Comparison of ENCODE assay signal across 9 mouse cellular contexts in genomic region chr11:20913598-20914296, GRCm38 (mm10).
DNase-seq lines count a peak whose midpoint lies in the region; ATAC-seq and TF ChIP-seq lines count a peak whose summit lies in the region.
"Had no signal": no experiment of that assay in that cellular context is flagged by ENCODE, and none has a peak within 500 bp of the region (broad histone marks: within the 10 kb centered on the region; RNA-seq: fewer than 3 reads in every experiment).

No protein-coding gene starts in this region.

- peak; percentile 91 for DNase-seq in CH12.LX (ENCODE audit: extremely low read depth)
- peak; percentile 51 for DNase-seq in brain, embryonic 18.5 days (ENCODE audit: low read depth, low spot score)
- DNase-seq in kidney, postnatal 14 days: peak; percentile 88
- DNase-seq in neural tube, embryonic 11.5 days (ENCODE audit: low spot score): peak; percentile 85
- peak; percentile 84 for DNase-seq in stomach, postnatal 0 days (ENCODE audit: low spot score)

- TF ChIP-seq RAD21 in CH12.LX (IDR thresholded peaks at IDR 0.05; ENCODE audit: low read depth, low read length): no peak; the same call in none of the 2 replicates

- TF ChIP-seq CTCF in CH12.LX (conservative IDR thresholded peaks at IDR 0.05 in 1 of 2, IDR thresholded peaks at IDR 0.05 in 1 of 2; ENCODE audit: low read depth in 2 of 2, low read length in 2 of 2): peak; percentile 96 to 99
- peak; percentile 99 for TF ChIP-seq CTCF in stomach, postnatal 0 days (IDR thresholded peaks at IDR 0.05; ENCODE audit: low read depth)

- in situ Hi-C loops in CH12.LX (cut with MboI; ENCODE audit: low pct_ligation_motif_present, low pct_unique_long_range_greater_than_20kb, low sequenced_read_pairs): loop anchor here (10.0 kb wide), 3 partner anchors 181 to 541 kb away; partner anchors contain the start of gene Peli1

- H3K79me2 ChIP-seq in CH12.LX (replicated peaks; ENCODE audit: control insufficient read depth, extremely low read depth, insufficient read depth, poor library complexity, severe bottlenecking): no peaks in the 10 kb centered on the region

- no peak overlapping the region for H3K9ac ChIP-seq in CH12.LX (ENCODE audit: insufficient read depth, low read depth)
- H3K9ac ChIP-seq in heart, embryonic 16.5 days (ENCODE audit: low read length): no peak overlapping the region
- H3K9ac ChIP-seq in liver, embryonic 15.5 days: peak overlapping the region; percentile 18; the same call in 1 of the 2 replicates
- no peak overlapping the region for H3K9ac ChIP-seq in neural tube, embryonic 11.5 days (ENCODE audit: low read length)
- no peak overlapping the region for H3K9ac ChIP-seq in stomach, postnatal 0 days (ENCODE audit: low read length)
- H3K9ac ChIP-seq: limb, embryonic 13.5 days had no signal

- no peaks in the 10 kb centered on the region for H3K36me3 ChIP-seq in CH12.LX (replicated peaks in 1 of 2; ENCODE audit: control insufficient read depth in 1 of 2, insufficient read depth in 1 of 2, low read length in 1 of 2)
- no peaks in the 10 kb centered on the region for H3K36me3 ChIP-seq in heart, embryonic 16.5 days (ENCODE audit: control insufficient read depth, insufficient read depth)
- H3K36me3 ChIP-seq in liver, embryonic 15.5 days (replicated peaks): no peaks in the 10 kb centered on the region
- H3K36me3 ChIP-seq in neural tube, embryonic 11.5 days (ENCODE audit: control insufficient read depth, insufficient read depth, low read length): no peaks in the 10 kb centered on the region
- H3K36me3 ChIP-seq in stomach, postnatal 0 days (ENCODE audit: control insufficient read depth, insufficient read depth, low read length): no peaks in the 10 kb centered on the region
- H3K36me3 ChIP-seq: limb, embryonic 13.5 days had no signal

- WGBS in heart, embryonic 16.5 days: 24% methylated on average over 8 of the region's 8 CpGs
- WGBS in liver, embryonic 15.5 days (ENCODE audit: insufficient replicate concordance): 21% methylated on average over 8 of the region's 8 CpGs
- 27% methylated on average over 8 of the region's 8 CpGs for WGBS in neural tube, embryonic 11.5 days
- WGBS in stomach, postnatal 0 days: 25% methylated on average over 8 of the region's 8 CpGs

- no peak for TF ChIP-seq POLR2A in CH12.LX (IDR thresholded peaks at IDR 0.05; ENCODE audit: low read depth, low read length)

- H3K9me3 ChIP-seq in CH12.LX (replicated peaks; ENCODE audit: low read length): no peaks in the 10 kb centered on the region
- H3K9me3 ChIP-seq in heart, embryonic 16.5 days (replicated peaks; ENCODE audit: control insufficient read depth, low read length): no peaks in the 10 kb centered on the region
- no peaks in the 10 kb centered on the region for H3K9me3 ChIP-seq in liver, embryonic 15.5 days (replicated peaks)
- H3K9me3 ChIP-seq in neural tube, embryonic 11.5 days (ENCODE audit: control insufficient read depth, low read length): no peaks in the 10 kb centered on the region
- H3K9me3 ChIP-seq in stomach, postnatal 0 days (ENCODE audit: control insufficient read depth, low read length): no peaks in the 10 kb centered on the region
- H3K9me3 ChIP-seq: limb, embryonic 13.5 days had no signal

- H3K4me2 ChIP-seq in CH12.LX (ENCODE audit: insufficient read depth, low read depth, poor library complexity, severe bottlenecking): no peak overlapping the region
- no peak overlapping the region for H3K4me2 ChIP-seq in heart, embryonic 16.5 days (ENCODE audit: low read depth, low read length)
- H3K4me2 ChIP-seq in liver, embryonic 15.5 days: 0 out of 2 replicates have a peak overlapping the region, but pooled peaks have one; percentile 56
- no peak overlapping the region for H3K4me2 ChIP-seq in neural tube, embryonic 11.5 days (ENCODE audit: low read depth)
- H3K4me2 ChIP-seq in stomach, postnatal 0 days (replicated peaks; ENCODE audit: low read depth): no peak overlapping the region
- H3K4me2 ChIP-seq: limb, embryonic 13.5 days had no signal

- H3K27ac ChIP-seq in CH12.LX (ENCODE audit: insufficient read depth, low read depth): no peak overlapping the region
- H3K27ac ChIP-seq in heart, embryonic 16.5 days (ENCODE audit: low read length): no peak overlapping the region; the same call in 1 of the 2 replicates
- H3K27ac ChIP-seq in liver, embryonic 15.5 days (replicated peaks): peak overlapping the region; percentile 98; the same call in 1 of the 2 replicates
- H3K27ac ChIP-seq in neural tube, embryonic 11.5 days (ENCODE audit: low read depth, low read length): no peak overlapping the region
- no peak overlapping the region for H3K27ac ChIP-seq in stomach, postnatal 0 days (replicated peaks)
- H3K27ac ChIP-seq: limb, embryonic 13.5 days had no signal

- peak; percentile 50 for ATAC-seq in erythroid progenitor cell, adult 5-6 weeks (replicated peaks; ENCODE audit: low FRiP score, poor library complexity, severe bottlenecking)
- peak; percentile 34; the same call in 1 of the 2 replicates for ATAC-seq in heart, embryonic 16.5 days (replicated peaks; ENCODE audit: extremely low read depth, insufficient read depth, low FRiP score)
- no peak for ATAC-seq in liver, embryonic 15.5 days (ENCODE audit: insufficient read depth)
- peak; percentile 45 for ATAC-seq in neural tube, embryonic 11.5 days (ENCODE audit: insufficient read depth, low FRiP score, low TSS enrichment)
- ATAC-seq in stomach, postnatal 0 days (ENCODE audit: low FRiP score, low TSS enrichment): peak; percentile 53; the same call in 1 of the 2 replicates

- no peak for TF ChIP-seq EP300 in CH12.LX (IDR thresholded peaks at IDR 0.05; ENCODE audit: low read length)
- TF ChIP-seq EP300 in stomach, postnatal 0 days (optimal IDR thresholded peaks at IDR 0.05): no peak

- no peak overlapping the region for H3K4me3 ChIP-seq in CH12.LX (replicated peaks in 1 of 3; ENCODE audit: low read depth in 2 of 3, low read length in 2 of 3, poor library complexity in 1 of 3)
- H3K4me3 ChIP-seq in heart, embryonic 16.5 days (ENCODE audit: low read length): no peak overlapping the region
- H3K4me3 ChIP-seq in liver, embryonic 15.5 days (replicated peaks): no peak overlapping the region
- no peak overlapping the region for H3K4me3 ChIP-seq in neural tube, embryonic 11.5 days (ENCODE audit: low read depth, low read length)
- H3K4me3 ChIP-seq in stomach, postnatal 0 days (ENCODE audit: low read depth, low read length): no peak overlapping the region
- H3K4me3 ChIP-seq: limb, embryonic 13.5 days had no signal

- peaks cover 10 to 45% of the 10 kb centered on the region in 2 experiments for H3K4me1 ChIP-seq in CH12.LX (ENCODE audit: control insufficient read depth in 1 of 2, insufficient read depth in 2 of 2)
- H3K4me1 ChIP-seq in heart, embryonic 16.5 days (ENCODE audit: control insufficient read depth, insufficient read depth, low read length): peaks cover 22% of the 10 kb centered on the region
- peaks cover 56% of the 10 kb centered on the region for H3K4me1 ChIP-seq in liver, embryonic 15.5 days (replicated peaks)
- no peaks in the 10 kb centered on the region for H3K4me1 ChIP-seq in neural tube, embryonic 11.5 days (ENCODE audit: control insufficient read depth, insufficient read depth, low read length)
- peaks cover 3% of the 10 kb centered on the region for H3K4me1 ChIP-seq in stomach, postnatal 0 days (replicated peaks; ENCODE audit: control insufficient read depth, insufficient read depth)

- H3K27me3 ChIP-seq in CH12.LX (replicated peaks): no peaks in the 10 kb centered on the region
- H3K27me3 ChIP-seq in heart, embryonic 16.5 days (ENCODE audit: control insufficient read depth, insufficient read depth, low read length): no peaks in the 10 kb centered on the region
- 0 out of 2 replicates have a peak, but pooled peaks cover 2% of the 10 kb centered on the region for H3K27me3 ChIP-seq in liver, embryonic 15.5 days
- no peaks in the 10 kb centered on the region for H3K27me3 ChIP-seq in neural tube, embryonic 11.5 days (ENCODE audit: control insufficient read depth, insufficient read depth, low read length)
- no peaks in the 10 kb centered on the region for H3K27me3 ChIP-seq in stomach, postnatal 0 days (ENCODE audit: control insufficient read depth, insufficient read depth, low read length)

- dilution Hi-C loops in CH12.LX (cut with MboI; ENCODE audit: extremely low pct_ligation_motif_present, extremely low pct_unique_long_range_greater_than_20kb, low sequenced_read_pairs): no loop called here

TF ChIP-seq in CH12.LX, 34 proteins besides CTCF, POLR2A, EP300 and RAD21 (continues in another document):
- no peak for TF ChIP-seq USF1 (IDR thresholded peaks at IDR 0.05; ENCODE audit: low read depth, low read length)
- TF ChIP-seq JUN (IDR thresholded peaks at IDR 0.05; ENCODE audit: insufficient read depth, low read depth, low read length): no peak
- TF ChIP-seq SMC3 (IDR thresholded peaks at IDR 0.05; ENCODE audit: low read depth, low read length): peak; percentile 99
- no peak for TF ChIP-seq CHD1 (IDR thresholded peaks at IDR 0.05; ENCODE audit: low read depth, low read length)
- TF ChIP-seq ZC3H11A (IDR thresholded peaks at IDR 0.05; ENCODE audit: low read depth, low read length): peak; percentile 96
- no peak for TF ChIP-seq ZNF384 (IDR thresholded peaks at IDR 0.05; ENCODE audit: low read depth, low read length)
- TF ChIP-seq E2F4 (IDR thresholded peaks at IDR 0.05; ENCODE audit: insufficient replicate concordance, low read depth, low read length): no peak
- TF ChIP-seq SIN3A (IDR thresholded peaks at IDR 0.05; ENCODE audit: low read length): no peak
- 0 out of 2 replicates have a peak, but pooled peaks have one; percentile 2 for TF ChIP-seq NELFE (IDR thresholded peaks at IDR 0.05; ENCODE audit: low read depth, low read length)
- no peak for TF ChIP-seq TCF12 (IDR thresholded peaks at IDR 0.05; ENCODE audit: low read depth, low read length)
- peak; percentile 43; the same call in 1 of the 2 replicates for TF ChIP-seq HCFC1 (IDR thresholded peaks at IDR 0.05; ENCODE audit: low read depth, low read length)
- no peak for TF ChIP-seq MAFK (IDR thresholded peaks at IDR 0.05; ENCODE audit: insufficient replicate concordance, low read length)
- TF ChIP-seq TBP (conservative IDR thresholded peaks at IDR 0.05; ENCODE audit: low read depth, low read length): no peak
- no peak for TF ChIP-seq MEF2A (IDR thresholded peaks at IDR 0.05; ENCODE audit: borderline replicate concordance, low read depth, low read length)
- TF ChIP-seq JUND (conservative IDR thresholded peaks at IDR 0.05; ENCODE audit: low read depth, low read length): no peak; the same call in 1 of the 2 replicates
- TF ChIP-seq ZKSCAN1 (IDR thresholded peaks at IDR 0.05; ENCODE audit: borderline replicate concordance, low read depth, low read length): no peak
- TF ChIP-seq RCOR1 (conservative IDR thresholded peaks at IDR 0.05; ENCODE audit: low read depth, low read length): no peak
- TF ChIP-seq UBTF (IDR thresholded peaks at IDR 0.05; ENCODE audit: low read depth, low read length): no peak
- TF ChIP-seq KAT2A (IDR thresholded peaks at IDR 0.05; ENCODE audit: insufficient replicate concordance, low read length): no peak
- no peak for TF ChIP-seq MAX (IDR thresholded peaks at IDR 0.05; ENCODE audit: low read length)
- no peak for TF ChIP-seq ETS1 (conservative IDR thresholded peaks at IDR 0.05; ENCODE audit: low read depth, low read length)
